Mouse (Mus musculus) liver, embryonic 13.5 days (tissue): Measurements from ENCODE around the gene Gprc5c. TPM values are rescaled to one million over a fixed set of nuclear protein-coding genes. Genes with fewer than 3 reads are reported as not detected.

Source experiments
- ATAC-seq: fragments of 200-750 bp; cut with Nextera tagmentation; 2 replicates; pipeline ENCODE4 v1.8.0; 2017; ENCODE audit warnings: low read depth, mild to moderate bottlenecking, moderate number of reproducible peaks, moderate library complexity
- DNase-seq: peaks from one replicate; pipeline ENCODE4 v3.0.0; 2022
- H3K27ac ChIP-seq: fragments of 300-500 bp; sonication (generic); 2 replicates; pipeline ENCODE4 v1.5.1; 2015; ENCODE audit warnings: moderate library complexity, mild to moderate bottlenecking, inconsistent platforms
- H3K27me3 ChIP-seq: fragments of 300-500 bp; sonication (generic); 2 replicates; pipeline ENCODE4 v1.6.1; 2015; ENCODE audit warnings: mild to moderate bottlenecking, inconsistent platforms
- H3K36me3 ChIP-seq: fragments of 300-500 bp; sonication (generic); 2 replicates; pipeline ENCODE4 v1.6.1; 2015; ENCODE audit warnings: mild to moderate bottlenecking, inconsistent platforms
- H3K4me1 ChIP-seq: fragments of 300-500 bp; sonication (generic); replicated peaks from 2 replicates; pipeline ENCODE4 v1.6.1; 2015; ENCODE audit warnings: inconsistent platforms
- H3K4me2 ChIP-seq: fragments of 300-500 bp; sonication (generic); 2 replicates; pipeline ENCODE4 v1.6.1; 2015; ENCODE audit warnings: inconsistent platforms, mild to moderate bottlenecking, moderate library complexity
- H3K4me3 ChIP-seq: fragments of 300-500 bp; sonication (generic); replicated peaks from 2 replicates; pipeline ENCODE4 v1.5.1; 2015; ENCODE audit warnings: mild to moderate bottlenecking, inconsistent platforms
- H3K9ac ChIP-seq: fragments of 300-500 bp; sonication (generic); 2 replicates; pipeline ENCODE4 v1.6.1; 2015; ENCODE audit warnings: mild to moderate bottlenecking, inconsistent platforms
- H3K9me3 ChIP-seq: fragments of 300-500 bp; sonication (generic); replicated peaks from 2 replicates; pipeline ENCODE4 v1.6.1; 2016; ENCODE audit warnings: inconsistent platforms
- WGBS: fragments of 180-500 bp; shearing (Covaris S2); methylation state at CpG from one replicate; pipeline ENCODE4 v1.1.7; 2015; ENCODE audit not compliant: insufficient replicate concordance; 5-methylcytosine and 5-hydroxymethylcytosine counted together
- polyA plus RNA-seq: library from polyadenylated mRNA; unstranded; fragments of >200 nt; fragmentation: Nextera tagmentation; extraction: Ambion mirVana; gene quantifications from 2 replicates; pipeline ENCODE4 v1.2.1, GENCODE M21; 2015

The Gprc5c gene
- polyA plus RNA-seq, 1 experiment from 2014 or later = 11.3 TPM

DNA sequence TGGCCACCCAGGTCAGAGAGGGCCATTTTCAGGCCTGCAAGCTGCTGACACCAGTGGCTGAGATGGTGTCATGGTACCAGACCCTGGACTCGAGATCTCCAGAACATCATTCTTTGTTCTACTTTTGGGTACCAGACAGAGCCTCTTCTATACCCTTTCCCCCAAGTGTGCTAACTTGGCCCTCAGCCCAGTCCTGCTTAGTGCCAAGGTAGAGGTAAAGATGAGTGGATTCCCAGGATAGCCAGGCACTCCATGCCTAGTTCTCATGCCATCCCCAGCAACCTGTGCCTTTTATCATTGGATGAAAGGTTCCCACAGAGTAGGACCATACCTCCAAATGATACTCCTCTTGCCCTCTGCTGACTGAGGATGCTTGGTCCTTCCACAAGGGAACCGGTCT, 20.6 kb downstream of the Gprc5c start:
- 69% methylated on average over 2 of the region's 2 CpGs for WGBS
- H3K36me3 ChIP-seq = peaks cover 13% of the 10 kb centered on the region; the same call in 1 of the 2 replicates
- peaks cover 67% of the 10 kb centered on the region for H3K4me1 ChIP-seq

DNA sequence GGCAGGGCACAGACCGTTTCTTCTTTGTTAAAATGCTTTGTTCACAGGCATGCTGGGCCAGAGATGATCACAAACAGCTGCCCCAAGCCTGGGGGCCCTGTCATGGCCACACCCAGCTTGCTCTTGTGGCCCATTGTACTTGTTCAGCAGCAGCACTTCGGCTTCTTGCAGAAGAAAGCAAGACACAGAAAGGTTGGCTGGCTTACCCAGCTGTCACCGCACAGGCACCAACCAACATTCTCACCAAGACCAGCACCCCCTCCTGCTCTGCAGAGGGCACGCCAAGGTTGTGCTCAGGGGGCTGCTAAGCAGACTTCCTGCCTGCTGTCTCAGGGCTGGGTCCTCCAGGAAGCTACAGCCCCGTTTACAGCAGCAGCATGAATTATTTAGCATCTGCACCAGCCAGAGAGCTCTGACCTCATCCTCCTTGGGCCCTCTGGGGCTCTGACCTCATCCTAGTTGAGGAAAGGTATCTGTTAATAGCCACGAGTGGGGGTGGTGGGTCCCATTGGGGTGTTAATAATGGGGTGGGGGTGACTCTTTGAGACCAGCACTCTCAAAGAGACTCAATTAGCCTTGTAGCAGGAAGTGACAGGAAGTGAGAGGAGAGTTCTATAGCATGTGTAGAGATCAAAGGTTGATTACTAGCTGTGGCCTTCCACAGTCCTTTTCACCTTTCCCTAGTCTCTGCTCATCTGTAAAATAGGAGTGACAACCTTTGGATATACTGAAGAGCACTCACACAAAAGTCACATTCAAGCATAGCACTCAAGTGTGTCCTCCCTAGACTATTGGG, 22.3 kb downstream of the Gprc5c start:
- ATAC-seq = no peak
- Histone ChIP-seq H3K4me2 (no peak overlapping the region), H3K4me1 (peaks cover 54% of the 10 kb centered on the region), H3K36me3 (peaks cover 13% of the 10 kb centered on the region; the same call in 1 of the 2 replicates), H3K27ac (no peak overlapping the region; the same call in 1 of the 2 replicates), H3K9me3 (no peaks in the 10 kb centered on the region), H3K9ac (no peak overlapping the region), H3K4me3 (no peak overlapping the region), H3K27me3 (no peaks in the 10 kb centered on the region)
- DNase-seq = no peak
- 29% methylated on average over 6 of the region's 6 CpGs for WGBS

More for the DNA sequence above, 20.6 kb downstream of the Gprc5c start:
- Histone ChIP-seq H3K9me3 (no peaks in the 10 kb centered on the region), H3K4me3 (no peak overlapping the region), H3K4me2 (no peak overlapping the region), H3K27me3 (no peaks in the 10 kb centered on the region), H3K9ac (no peak overlapping the region), H3K27ac (no peak overlapping the region)
- DNase-seq (no peak), ATAC-seq (no peak)

DNA sequence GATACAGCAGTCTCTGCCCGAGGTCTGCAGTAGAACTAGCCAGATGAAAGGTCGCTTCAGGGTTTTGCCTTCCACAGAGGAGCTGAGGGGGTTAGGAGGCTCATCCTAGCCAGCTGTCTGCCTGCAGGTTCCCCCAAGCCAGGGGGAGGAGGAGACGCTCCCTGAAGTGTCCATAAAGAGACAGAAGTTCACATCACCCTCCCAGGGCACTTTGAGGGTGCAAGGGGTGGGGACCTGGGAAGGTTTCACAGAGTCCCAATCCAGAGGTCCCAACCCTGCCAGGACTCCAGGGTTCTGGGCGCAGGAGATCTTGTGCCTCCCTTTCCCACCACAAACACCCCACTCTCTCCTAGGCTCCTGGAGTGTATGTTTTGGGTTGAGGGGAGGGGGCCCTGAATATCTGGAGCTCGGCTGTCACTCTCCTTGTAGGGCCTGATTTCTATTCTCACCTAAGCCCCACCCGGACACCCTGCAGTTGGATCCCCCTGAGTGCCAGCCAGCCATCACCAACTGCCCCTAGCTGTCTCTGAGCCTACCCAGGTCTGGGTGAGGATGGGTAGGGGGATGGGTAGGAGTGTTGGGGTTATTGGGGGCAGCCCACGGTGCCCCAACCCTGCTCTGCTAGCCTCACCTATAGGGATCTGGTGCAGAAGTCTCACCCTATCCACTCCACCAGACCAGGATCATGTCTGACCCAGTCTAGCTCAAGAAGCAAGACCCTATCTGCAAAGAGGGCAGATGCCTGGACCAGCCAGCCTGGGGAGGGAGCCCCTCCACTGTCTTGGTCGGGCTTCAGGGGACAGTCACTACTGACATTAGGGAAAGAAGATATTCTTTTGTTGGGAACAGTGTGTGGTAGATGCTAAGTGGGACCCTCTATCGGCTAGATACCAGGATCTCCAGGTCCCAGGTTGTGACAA, 23.5 kb downstream of the Gprc5c start:
- Histone ChIP-seq H3K9me3 (no peaks in the 10 kb centered on the region), H3K36me3 (peaks cover 13% of the 10 kb centered on the region; the same call in 1 of the 2 replicates), H3K27ac (no peak overlapping the region), H3K4me2 (no peak overlapping the region), H3K27me3 (no peaks in the 10 kb centered on the region), H3K4me1 (peaks cover 43% of the 10 kb centered on the region), H3K9ac (no peak overlapping the region), H3K4me3 (no peak overlapping the region)
- ATAC-seq = no peak
- no peak for DNase-seq
- 57% methylated on average over 9 of the region's 9 CpGs for WGBS

DNA sequence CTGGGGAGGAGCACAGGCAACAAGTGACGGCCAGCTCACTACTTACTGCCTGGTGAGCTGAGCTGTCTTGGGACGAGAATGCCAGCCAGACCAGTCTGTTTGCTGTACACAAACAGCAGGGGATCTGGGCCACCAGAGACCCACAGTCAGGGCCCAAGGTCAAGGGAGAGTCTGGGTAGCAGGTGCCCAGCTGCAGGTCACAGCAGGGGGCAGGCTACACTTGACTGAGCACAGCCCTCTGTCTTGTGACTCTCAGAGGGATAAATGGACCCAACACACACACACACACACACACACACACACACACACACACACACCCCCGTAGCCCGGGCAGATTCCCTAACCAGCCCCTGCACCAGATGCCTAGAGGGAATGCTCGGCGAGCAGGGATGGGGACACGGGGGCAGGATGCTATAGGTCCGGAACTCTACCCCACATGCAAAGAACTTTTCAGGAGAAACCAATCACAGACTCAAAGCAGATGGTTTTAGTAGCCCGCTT, 24.4 kb downstream of the Gprc5c start:
- WGBS = 52% methylated on average over 9 of the region's 9 CpGs
- DNase-seq (no peak), ATAC-seq (0 out of 2 replicates have a peak, but pooled peaks have one; percentile 25)
- Histone ChIP-seq H3K4me1 (peaks cover 43% of the 10 kb centered on the region), H3K9me3 (no peaks in the 10 kb centered on the region), H3K4me3 (no peak overlapping the region), H3K4me2 (no peak overlapping the region), H3K9ac (no peak overlapping the region), H3K27ac (no peak overlapping the region), H3K36me3 (peaks cover 10% of the 10 kb centered on the region; the same call in 1 of the 2 replicates), H3K27me3 (no peaks in the 10 kb centered on the region)

DNA sequence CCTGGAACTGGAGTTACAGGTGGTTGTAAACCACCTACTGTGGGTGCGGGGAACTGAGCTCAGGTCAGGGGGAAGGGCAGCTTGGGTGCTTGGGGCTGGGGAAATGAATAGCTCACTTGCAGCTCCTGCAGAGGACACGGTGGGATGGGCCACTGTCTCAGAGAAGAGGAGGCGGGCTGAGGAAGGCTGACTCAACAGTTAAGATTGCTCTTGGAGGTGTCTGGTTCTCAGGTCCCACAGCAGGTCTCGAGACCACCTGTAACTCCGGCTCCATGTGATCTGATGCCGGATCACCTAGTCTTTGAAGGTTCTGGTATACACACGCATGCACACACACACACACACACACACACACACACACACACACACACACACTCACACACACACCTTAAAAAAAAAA, 25.2 kb downstream of the Gprc5c start:
- H3K4me1 ChIP-seq = peaks cover 43% of the 10 kb centered on the region
- DNase-seq = no peak
- H3K36me3 ChIP-seq = 0 out of 2 replicates have a peak, but pooled peaks cover 3% of the 10 kb centered on the region
- H3K9ac ChIP-seq = no peak overlapping the region
- no peak overlapping the region for H3K4me3 ChIP-seq
- H3K27ac ChIP-seq = no peak overlapping the region
- no peak overlapping the region for H3K4me2 ChIP-seq
- H3K27me3 ChIP-seq = no peaks in the 10 kb centered on the region
- ATAC-seq = no peak
- no peaks in the 10 kb centered on the region for H3K9me3 ChIP-seq
- 51% methylated on average over 7 of the region's 7 CpGs for WGBS

DNA sequence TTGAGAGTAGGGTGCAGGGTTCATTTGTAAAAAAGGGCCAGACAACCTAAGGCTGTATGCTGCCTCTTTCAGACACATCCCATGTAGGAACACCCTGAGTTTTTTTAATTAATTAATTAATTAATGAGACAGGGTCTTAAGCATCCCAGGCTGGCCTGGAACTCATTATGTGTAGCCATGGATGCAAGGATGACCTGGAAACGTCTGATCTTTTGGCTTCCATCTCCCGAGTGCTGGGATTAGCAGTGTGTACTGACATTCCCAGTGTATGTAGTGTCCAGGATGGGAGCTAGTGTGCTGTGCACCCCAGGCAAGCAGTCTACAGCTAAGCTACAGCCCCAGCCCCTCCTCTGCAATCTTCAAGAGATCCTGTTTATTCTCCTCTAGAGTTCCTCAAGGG, 25.7 kb downstream of the Gprc5c start:
- WGBS = 53% methylated on average over 2 of the region's 2 CpGs
- Histone ChIP-seq H3K36me3 (no peaks in the 10 kb centered on the region), H3K9me3 (no peaks in the 10 kb centered on the region), H3K4me1 (peaks cover 43% of the 10 kb centered on the region), H3K4me2 (no peak overlapping the region), H3K9ac (no peak overlapping the region), H3K27me3 (no peaks in the 10 kb centered on the region), H3K4me3 (no peak overlapping the region), H3K27ac (no peak overlapping the region)
- DNase-seq = no peak
- no peak for ATAC-seq

DNA sequence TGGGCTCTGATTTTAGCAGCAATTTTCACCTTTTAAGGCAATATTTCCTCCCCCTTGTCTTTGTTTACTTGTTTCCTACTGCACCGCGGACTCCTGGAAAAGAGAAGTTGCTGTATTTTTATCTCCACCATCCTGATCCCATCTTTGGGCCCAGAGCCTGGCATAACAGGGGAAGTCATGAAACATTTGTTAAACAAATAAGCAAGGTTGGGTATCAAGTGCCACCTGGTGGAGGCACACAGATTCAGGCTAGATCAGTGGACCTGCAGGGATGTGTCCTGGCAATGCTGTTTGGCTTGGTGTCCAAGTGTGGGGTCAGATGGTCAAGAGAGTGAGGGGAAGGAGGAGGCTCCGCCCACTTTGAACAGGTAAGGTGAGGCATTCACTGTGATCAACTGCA, 26.2 kb downstream of the Gprc5c start:
- no peak for ATAC-seq
- no peaks in the 10 kb centered on the region for H3K36me3 ChIP-seq
- 27% methylated on average over 3 of the region's 3 CpGs for WGBS
- H3K4me2 ChIP-seq = no peak overlapping the region
- DNase-seq = no peak
- no peaks in the 10 kb centered on the region for H3K27me3 ChIP-seq
- no peak overlapping the region for H3K27ac ChIP-seq
- H3K4me1 ChIP-seq = peaks cover 43% of the 10 kb centered on the region
- no peak overlapping the region for H3K9ac ChIP-seq
- no peak overlapping the region for H3K4me3 ChIP-seq
- no peaks in the 10 kb centered on the region for H3K9me3 ChIP-seq

DNA sequence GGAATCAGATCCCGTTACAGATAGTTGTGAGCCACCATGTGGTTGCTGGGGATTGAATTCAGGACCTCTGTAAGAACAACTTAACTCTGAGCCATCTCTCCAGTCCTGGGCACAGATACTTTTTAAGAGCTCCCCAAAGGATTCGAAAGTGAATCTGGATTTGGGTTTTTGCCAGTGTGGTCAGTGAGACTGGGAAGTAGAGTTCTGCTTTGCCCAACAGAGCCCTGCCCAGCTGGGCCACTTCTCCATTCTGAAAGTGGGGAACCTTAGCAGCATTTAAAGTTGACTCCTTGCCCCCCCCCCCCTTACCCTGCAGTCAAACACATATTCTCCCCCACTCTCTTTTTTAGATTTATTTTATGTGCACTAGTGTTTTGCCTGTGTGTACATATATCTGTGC, 28.7 kb downstream of the Gprc5c start:
- H3K36me3 ChIP-seq = no peaks in the 10 kb centered on the region
- H3K27ac ChIP-seq = no peak overlapping the region
- peaks cover 28% of the 10 kb centered on the region for H3K4me1 ChIP-seq
- no peak overlapping the region for H3K9ac ChIP-seq
- H3K9me3 ChIP-seq = no peaks in the 10 kb centered on the region
- ATAC-seq (no peak), DNase-seq (no peak)
- WGBS = 43% methylated on average over 2 of the region's 2 CpGs
- H3K4me2 ChIP-seq = no peak overlapping the region
- no peak overlapping the region for H3K4me3 ChIP-seq
- no peaks in the 10 kb centered on the region for H3K27me3 ChIP-seq

DNA sequence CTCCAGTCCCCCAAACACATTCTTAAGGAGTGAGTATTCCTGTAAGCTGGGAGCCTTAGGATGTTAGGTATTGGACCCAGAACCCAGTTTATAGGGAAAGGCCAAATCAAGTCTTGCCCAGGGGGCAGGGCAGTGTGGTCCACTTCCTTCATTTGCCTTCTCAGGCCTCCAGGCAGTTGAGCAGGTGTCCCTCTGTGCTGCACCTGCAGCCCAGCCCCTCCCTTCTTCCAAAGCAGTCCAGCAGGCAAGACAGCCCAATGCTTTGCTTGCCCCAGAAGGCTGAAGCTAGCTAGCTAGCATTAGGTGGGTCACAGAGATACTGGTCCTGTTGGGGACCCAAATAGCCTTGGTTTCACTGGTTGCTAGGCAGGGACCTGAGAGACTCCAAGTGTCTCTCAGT, 29.2 kb downstream of the Gprc5c start:
- H3K4me1 ChIP-seq = peaks cover 24% of the 10 kb centered on the region
- no peak overlapping the region for H3K4me2 ChIP-seq
- DNase-seq (no peak), ATAC-seq (no peak)
- H3K9ac ChIP-seq = no peak overlapping the region
- H3K27ac ChIP-seq = no peak overlapping the region
- H3K9me3 ChIP-seq = no peaks in the 10 kb centered on the region
- no peaks in the 10 kb centered on the region for H3K27me3 ChIP-seq
- H3K4me3 ChIP-seq = no peak overlapping the region
- no peaks in the 10 kb centered on the region for H3K36me3 ChIP-seq

DNA sequence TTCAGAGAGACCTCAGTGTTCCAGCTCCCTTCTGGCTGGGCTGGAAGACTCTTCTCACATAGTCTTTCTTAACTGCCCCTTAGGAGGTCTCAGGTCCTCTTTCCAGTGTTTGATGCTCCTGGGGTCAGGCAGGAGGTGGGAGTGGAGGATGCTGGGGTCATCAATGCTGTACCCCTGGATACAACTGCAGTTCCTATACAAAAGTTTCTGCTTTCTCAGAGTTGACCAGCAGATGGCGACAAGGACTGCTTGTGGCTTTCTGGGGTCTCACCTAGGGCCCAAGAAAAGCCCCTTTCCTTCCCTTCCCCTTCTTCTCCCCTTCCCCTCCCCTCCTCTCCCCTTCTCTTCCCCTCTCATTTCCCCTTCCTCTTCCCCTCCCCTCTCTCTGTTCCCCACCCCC, 29.6 kb downstream of the Gprc5c start:
- H3K4me1 ChIP-seq = peaks cover 24% of the 10 kb centered on the region; the same call in 1 of the 2 replicates
- H3K9me3 ChIP-seq = no peaks in the 10 kb centered on the region
- H3K27ac ChIP-seq = no peak overlapping the region
- DNase-seq = no peak
- H3K36me3 ChIP-seq = no peaks in the 10 kb centered on the region
- no peak overlapping the region for H3K4me3 ChIP-seq
- WGBS = 0% methylated on average over 1 of the region's 1 CpGs
- H3K27me3 ChIP-seq = no peaks in the 10 kb centered on the region
- ATAC-seq = no peak
- H3K4me2 ChIP-seq = no peak overlapping the region
- H3K9ac ChIP-seq = no peak overlapping the region

DNA sequence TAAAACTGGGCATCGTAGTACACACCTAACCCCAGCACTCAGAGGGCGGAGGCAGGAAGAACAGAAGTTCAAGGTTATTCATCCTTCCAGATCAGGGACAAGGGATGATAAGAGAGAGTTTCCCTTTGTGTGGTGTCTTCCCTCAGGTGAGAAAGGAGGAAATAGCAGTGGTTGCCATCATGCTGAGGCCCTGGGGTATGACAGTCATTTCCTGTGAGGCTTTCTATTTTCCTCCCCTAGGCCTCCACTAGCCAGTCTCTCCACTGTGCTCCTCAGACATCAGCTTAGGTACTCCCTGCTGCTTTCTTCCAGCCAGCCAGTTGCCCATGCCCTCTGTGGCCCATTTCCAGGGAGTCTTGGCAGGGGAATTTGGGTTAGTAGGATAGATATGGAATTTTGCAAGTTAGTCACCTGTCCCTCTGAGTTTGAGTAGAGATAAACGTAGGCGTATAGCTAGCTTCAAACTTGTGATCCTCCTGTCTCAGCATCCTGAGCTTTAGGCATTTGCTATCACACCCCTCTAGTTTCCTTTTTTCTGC, 32.4 kb downstream of the Gprc5c start:
- H3K9me3 ChIP-seq = no peaks in the 10 kb centered on the region
- H3K4me3 ChIP-seq = no peak overlapping the region
- H3K4me2 ChIP-seq = no peak overlapping the region
- H3K4me1 ChIP-seq = peaks cover 14% of the 10 kb centered on the region
- 73% methylated on average over 4 of the region's 4 CpGs for WGBS
- H3K27me3 ChIP-seq = no peaks in the 10 kb centered on the region
- DNase-seq (no peak), ATAC-seq (no peak)
- no peak overlapping the region for H3K27ac ChIP-seq
- no peak overlapping the region for H3K9ac ChIP-seq
- no peaks in the 10 kb centered on the region for H3K36me3 ChIP-seq
